Mouse (Mus musculus) adrenal gland, adult 18-20 months (tissue): ENCODE measurements around the gene Rgs10. TPM values are rescaled to one million over a fixed set of nuclear protein-coding genes. Genes with fewer than 3 reads are reported as not detected.

Experiments
- DNase-seq, 2 experiments: peaks; one replicate each; pipeline ENCODE4 v3.0.0; 2021 to 2022; ENCODE audit warnings: low spot score in 2 of 2
- total RNA-seq, 2 experiments: library from RNA; stranded (reverse); gene quantifications; 1 replicate in 1 of 2; 2 replicates in 1 of 2; pipeline ENCODE4 v1.2.3; 2021

Rgs10 gene
- total RNA-seq, 2 experiments from 2014 or later: 13.8 to 19.8 TPM

- no peak for DNase-seq
Measured at GRCm38 (mm10) chr7:128412071-128412833, 6.3 kb downstream of the Rgs10 start.

GRCm38 (mm10) chr7:128410708-128411413, 7.7 kb downstream of the Rgs10 start:
- no peak for DNase-seq

DNA sequence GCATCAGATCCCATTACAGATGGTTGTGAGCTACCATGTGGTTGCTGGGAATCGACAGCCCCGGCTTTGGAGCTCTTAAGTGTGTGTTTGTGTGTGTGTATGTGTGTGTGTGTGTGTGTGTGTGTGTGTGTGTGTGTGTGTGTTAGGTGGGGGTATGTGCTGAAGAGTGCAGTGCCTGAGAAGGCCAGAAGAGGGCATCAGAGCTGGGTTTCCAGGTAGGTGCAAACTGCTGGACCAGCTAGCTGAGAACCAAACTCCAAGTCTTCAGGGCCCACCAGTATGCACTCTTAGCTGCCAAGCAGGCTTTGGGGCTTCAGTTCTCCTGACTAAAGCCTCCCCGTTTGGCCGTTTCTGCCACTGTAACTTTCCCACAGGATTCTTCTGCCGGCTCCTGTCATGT, 10.3 kb downstream of the Rgs10 start:
- DNase-seq: no peak

DNA sequence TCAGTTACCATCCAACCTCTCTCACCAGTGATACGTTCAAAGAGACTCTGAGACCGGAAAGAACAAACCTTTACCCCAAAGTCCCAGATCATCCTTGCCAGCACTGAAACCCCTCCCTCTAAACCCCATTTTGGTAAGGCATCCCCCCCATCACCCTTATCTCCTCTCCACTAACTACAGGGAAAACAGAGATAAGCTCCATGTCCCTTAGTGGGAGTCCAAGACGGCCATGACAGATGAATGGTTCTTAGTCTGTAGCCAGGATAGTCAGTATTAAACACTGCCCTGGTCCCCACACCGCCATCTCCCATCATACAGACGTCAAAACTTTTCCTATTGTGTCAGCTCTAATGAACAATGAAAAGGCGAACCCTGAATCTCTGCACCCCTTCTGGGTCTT, 14.6 kb downstream of the Rgs10 start:
- DNase-seq: no peak

- DNase-seq: no peak
Measured at GRCm38 (mm10) chr7:128403586-128403985, 15.0 kb downstream of the Rgs10 start.

GRCm38 (mm10) chr7:128403128-128403527, 15.4 kb downstream of the Rgs10 start:
- no peak for DNase-seq

- no peak for DNase-seq
Measured at GRCm38 (mm10) chr7:128402577-128402976, 16.0 kb downstream of the Rgs10 start.

GRCm38 (mm10) chr7:128398664-128399063, 19.9 kb downstream of the Rgs10 start:
- no peak for DNase-seq

DNA sequence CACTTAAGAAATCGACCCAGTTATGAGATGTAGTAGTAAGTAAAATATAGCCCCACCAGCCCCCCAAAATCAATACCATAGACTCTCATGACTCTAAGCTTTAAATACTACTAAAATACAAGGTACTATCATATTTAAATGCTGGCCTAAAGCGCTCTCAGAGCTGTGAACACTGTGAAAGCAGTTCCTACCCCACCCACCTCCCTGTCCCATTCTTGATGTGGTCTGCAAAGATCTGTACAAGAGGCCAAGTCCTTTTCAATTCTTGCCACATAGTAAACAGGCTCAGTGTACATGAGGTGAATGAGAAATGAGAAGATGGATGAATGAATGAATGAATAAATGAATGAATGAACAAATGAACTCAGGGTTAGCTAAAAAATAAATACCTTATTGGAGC, 21.5 kb downstream of the Rgs10 start:
- no peak for DNase-seq

GRCm38 (mm10) chr7:128393756-128394155, 24.8 kb downstream of the Rgs10 start:
- no peak for DNase-seq

DNA sequence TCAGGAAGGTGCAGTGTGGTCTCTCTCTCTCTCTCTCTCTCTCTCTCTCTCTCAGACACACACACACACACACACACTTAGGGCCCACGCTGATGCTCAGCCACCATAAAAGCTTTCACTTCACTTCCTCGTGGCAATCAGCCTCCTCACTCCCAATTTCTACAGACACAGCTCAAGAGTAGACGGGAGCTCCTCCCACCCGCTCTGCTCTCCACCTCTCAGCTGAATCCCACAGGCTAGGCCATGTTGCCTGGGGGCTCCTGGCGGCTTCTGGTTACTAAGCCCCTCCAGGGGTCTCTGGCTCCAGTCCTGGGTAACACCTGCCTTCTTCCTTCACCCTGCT, 25.6 kb downstream of the Rgs10 start:
- no peak for DNase-seq

- no peak for DNase-seq
Measured at GRCm38 (mm10) chr7:128392071-128392971, 26.2 kb downstream of the Rgs10 start.

DNA sequence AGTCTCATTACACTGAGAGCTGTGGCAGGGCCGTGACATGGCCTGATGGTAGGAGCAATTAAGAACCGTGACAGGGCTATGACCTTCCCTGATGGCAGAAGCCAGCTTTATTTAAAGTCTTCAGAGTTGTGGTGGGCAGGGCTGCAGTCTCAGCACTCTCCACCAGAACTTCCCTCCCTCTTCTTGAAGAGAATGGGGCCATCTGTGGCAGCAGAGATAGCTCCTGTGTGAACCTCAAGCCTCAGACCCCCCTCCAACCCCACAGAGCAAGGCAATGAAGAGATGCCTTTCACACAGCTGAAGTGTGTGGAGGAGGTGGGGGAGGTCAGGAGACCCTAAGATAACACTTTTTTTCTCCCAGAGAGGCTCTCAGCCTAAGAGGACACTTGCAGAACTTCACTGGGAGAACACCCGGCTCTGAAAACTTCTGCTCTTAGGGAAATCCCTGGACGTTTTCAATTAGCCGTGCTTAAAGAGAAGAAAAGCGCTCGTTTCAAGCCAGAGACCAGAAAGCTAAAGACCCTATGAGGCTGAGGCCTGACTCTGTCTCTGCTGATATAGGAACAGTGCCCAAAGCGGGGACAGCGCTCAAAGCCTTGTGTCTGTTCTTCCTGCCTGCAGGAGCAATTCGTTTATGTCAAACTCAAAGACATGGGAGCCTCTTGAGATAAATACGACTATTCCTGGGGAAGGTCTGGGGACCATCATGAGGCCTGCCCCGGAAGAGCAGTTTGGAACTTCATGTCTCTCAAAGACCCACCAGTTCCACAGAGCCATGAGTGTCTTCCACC, 27.1 kb downstream of the Rgs10 start:
- no peak for DNase-seq

GRCm38 (mm10) chr7:128388968-128389367, 29.6 kb downstream of the Rgs10 start:
- peak; percentile 45 to 47 for DNase-seq

- no peak for DNase-seq
Measured at GRCm38 (mm10) chr7:128383726-128384463, 34.7 kb downstream of the Rgs10 start.

- no peak for DNase-seq
Measured at GRCm38 (mm10) chr7:128383189-128383725, 35.3 kb downstream of the Rgs10 start.

DNA sequence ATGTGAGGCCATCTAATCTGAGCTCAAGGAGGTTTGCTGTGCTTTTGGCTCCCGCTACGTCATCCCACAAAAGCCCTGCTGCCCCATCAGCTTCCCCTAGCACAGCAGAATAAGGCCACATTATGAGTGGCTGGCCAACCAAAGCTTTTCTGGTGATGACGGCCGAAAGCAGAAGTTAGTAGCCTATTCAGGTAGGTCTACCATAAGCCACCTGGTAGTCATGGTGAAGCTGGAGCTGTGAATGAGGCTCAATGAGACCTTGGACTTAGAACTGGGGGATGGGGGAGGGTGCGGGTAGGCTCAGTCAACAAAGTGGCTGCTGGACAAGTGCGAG, 36.1 kb downstream of the Rgs10 start:
- DNase-seq: no peak

DNA sequence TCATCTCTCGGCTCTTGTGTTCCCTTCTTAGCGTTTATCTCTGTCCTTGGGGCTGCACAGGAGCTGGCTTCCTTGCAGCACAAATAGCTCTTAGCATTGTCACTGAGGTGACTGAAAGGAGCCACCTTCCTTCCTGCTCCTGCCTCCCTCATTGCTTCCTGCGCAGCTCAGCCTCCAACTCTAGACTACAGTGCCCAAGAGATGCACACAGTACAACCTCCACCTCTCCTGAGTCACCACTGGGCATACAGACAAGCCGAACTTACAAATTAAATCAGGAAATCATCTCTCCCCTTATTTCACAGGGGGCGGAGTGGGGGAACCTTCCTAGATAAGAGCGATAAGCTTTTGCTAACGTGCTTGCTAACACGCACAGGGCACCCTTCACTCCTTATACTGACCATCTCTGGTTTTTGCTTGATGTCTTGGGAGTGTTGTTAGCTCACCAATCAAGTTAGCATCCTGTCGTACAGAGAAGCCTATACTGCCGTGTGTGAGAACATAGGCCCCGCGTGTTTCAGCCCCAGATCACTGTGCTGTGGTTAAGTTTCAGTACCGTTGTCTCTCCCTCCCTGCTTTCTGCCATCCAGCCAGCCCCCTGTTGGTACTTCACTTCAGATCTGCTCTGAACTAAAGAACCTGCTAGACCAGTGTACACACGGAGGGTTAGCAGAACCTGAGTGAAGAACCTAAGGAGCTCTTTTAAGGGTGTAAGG, 36.6 kb downstream of the Rgs10 start:
- DNase-seq: no peak

GRCm38 (mm10) chr7:128381001-128381400, 37.6 kb downstream of the Rgs10 start:
- DNase-seq: no peak
